Mouse (Mus musculus) hindbrain, embryonic 12.5 days (tissue): ENCODE data around the gene R3hdm2. TPM values are rescaled to one million over a fixed set of nuclear protein-coding genes. Genes with fewer than 3 reads are reported as not detected.
A peak's percentile ranks its signal among the peaks of the same experiment; 100 is the strongest.

Experiments used
- ATAC-seq: fragments of 200-750 bp; cut with Nextera tagmentation; 2 replicates; pipeline ENCODE4 v1.8.0; 2017; ENCODE audit warnings: moderate TSS enrichment; ENCODE audit not compliant: low FRiP score
- H3K27ac ChIP-seq: fragments of 300-500 bp; sonication (generic); 2 replicates; pipeline ENCODE4 v1.5.1; 2016; ENCODE audit warnings: mild to moderate bottlenecking
- H3K27me3 ChIP-seq: fragments of 300-500 bp; sonication (generic); 2 replicates; pipeline ENCODE4 v1.6.1; 2016; ENCODE audit warnings: mild to moderate bottlenecking
- H3K36me3 ChIP-seq: fragments of 300-500 bp; sonication (generic); 2 replicates; pipeline ENCODE4 v1.6.1; 2016; ENCODE audit warnings: mild to moderate bottlenecking
- H3K4me1 ChIP-seq: fragments of 300-500 bp; sonication (generic); 2 replicates; pipeline ENCODE4 v1.6.1; 2016
- H3K4me2 ChIP-seq: fragments of 300-500 bp; sonication (generic); replicated peaks from 2 replicates; pipeline ENCODE4 v1.6.1; 2016; ENCODE audit warnings: mild to moderate bottlenecking
- H3K4me3 ChIP-seq: fragments of 300-500 bp; sonication (generic); 2 replicates; pipeline ENCODE4 v1.5.1; 2016; ENCODE audit warnings: mild to moderate bottlenecking
- H3K9ac ChIP-seq: fragments of 300-500 bp; sonication (generic); 2 replicates; pipeline ENCODE4 v1.6.1; 2016; ENCODE audit warnings: mild to moderate bottlenecking, moderate library complexity
- H3K9me3 ChIP-seq: fragments of 300-500 bp; sonication (generic); replicated peaks from 2 replicates; pipeline ENCODE4 v1.6.1; 2016; ENCODE audit warnings: mild to moderate bottlenecking
- WGBS: fragments of 180-500 bp; shearing (Covaris S2); methylation state at CpG from one replicate; pipeline ENCODE4 v1.1.7; 2016; 5-methylcytosine and 5-hydroxymethylcytosine counted together
- polyA plus RNA-seq: library from polyadenylated mRNA; unstranded; fragments of >200 nt; fragmentation: Nextera tagmentation; extraction: Ambion mirVana; gene quantifications from 2 replicates; pipeline ENCODE4 v1.2.1, GENCODE M21; 2016

Gene R3hdm2
- polyA plus RNA-seq, 1 experiment from 2014 or later: 39.1 TPM

- H3K9me3 ChIP-seq: no peaks in the 10 kb centered on the region
- peak overlapping the region; percentile 82 for H3K4me2 ChIP-seq
- H3K4me1 ChIP-seq: peaks cover 95% of the 10 kb centered on the region
- H3K27me3 ChIP-seq: peaks cover 100% of the 10 kb centered on the region
- WGBS: 1% methylated on average over 18 of the region's 25 CpGs
- H3K9ac ChIP-seq: peak overlapping the region; percentile 62
- peak overlapping the region; percentile 57 for H3K4me3 ChIP-seq
- 0 out of 2 replicates have a peak, but pooled peaks have one; percentile 15 for ATAC-seq
- no peaks in the 10 kb centered on the region for H3K36me3 ChIP-seq
- H3K27ac ChIP-seq: peak overlapping the region; percentile 88
Measured at GRCm38 (mm10) chr10:127530945-127531344, 150.8 kb downstream of the R3hdm2 start.

- Histone ChIP-seq H3K4me2 (peak overlapping the region; percentile 82), H3K9ac (peak overlapping the region; percentile 62; the same call in 1 of the 2 replicates), H3K27ac (peak overlapping the region; percentile 88), H3K9me3 (no peaks in the 10 kb centered on the region), H3K4me3 (peak overlapping the region; percentile 57), H3K4me1 (peaks cover 95% of the 10 kb centered on the region), H3K36me3 (no peaks in the 10 kb centered on the region), H3K27me3 (peaks cover 100% of the 10 kb centered on the region)
- 0% methylated on average over 4 of the region's 4 CpGs for WGBS
- no peak for ATAC-seq
Measured at GRCm38 (mm10) chr10:127531548-127531947, 151.4 kb downstream of the R3hdm2 start.

GRCm38 (mm10) chr10:127534036-127534928 is 154.2 kb downstream of the R3hdm2 start, which contains the start of gene Nxph4:
Nxph4 (minus strand) TSS chr10:127534559.
- Histone ChIP-seq H3K36me3 (peaks cover 9% of the 10 kb centered on the region), H3K4me2 (peak within 1 kb of the TSS; percentile 82), H3K9me3 (no peaks in the 10 kb centered on the region), H3K27ac (peak within 1 kb of the TSS; percentile 88), H3K4me1 (peaks cover 79% of the 10 kb centered on the region), H3K4me3 (peak within 1 kb of the TSS; percentile 57), H3K27me3 (peaks cover 78% of the 10 kb centered on the region), H3K9ac (peak within 1 kb of the TSS; percentile 81)
- under 1% methylated on average over 49 of the region's 78 CpGs for WGBS
- ATAC-seq: no peak

GRCm38 (mm10) chr10:127534929-127535384 is 154.8 kb downstream of the R3hdm2 start:
- peak overlapping the region; percentile 82 for H3K4me2 ChIP-seq
- peak overlapping the region; percentile 57 for H3K4me3 ChIP-seq
- ATAC-seq: peak; percentile 35
- H3K9me3 ChIP-seq: no peaks in the 10 kb centered on the region
- peaks cover 72% of the 10 kb centered on the region for H3K4me1 ChIP-seq
- H3K9ac ChIP-seq: peak overlapping the region; percentile 81; the same call in 1 of the 2 replicates
- WGBS: under 1% methylated on average over 21 of the region's 30 CpGs
- peaks cover 14% of the 10 kb centered on the region for H3K36me3 ChIP-seq
- peak overlapping the region; percentile 88 for H3K27ac ChIP-seq
- H3K27me3 ChIP-seq: peaks cover 71% of the 10 kb centered on the region

- peaks cover 54% of the 10 kb centered on the region for H3K4me1 ChIP-seq
- no peaks in the 10 kb centered on the region for H3K9me3 ChIP-seq
- peak overlapping the region; percentile 88 for H3K27ac ChIP-seq
- H3K36me3 ChIP-seq: peaks cover 32% of the 10 kb centered on the region
- 0 out of 2 replicates have a peak overlapping the region, but pooled peaks have one; percentile 11 for H3K4me2 ChIP-seq
- WGBS: 11% methylated on average over 8 of the region's 8 CpGs
- peaks cover 53% of the 10 kb centered on the region for H3K27me3 ChIP-seq
- no peak overlapping the region for H3K9ac ChIP-seq
- H3K4me3 ChIP-seq: no peak overlapping the region
- peak; percentile 51; the same call in 1 of the 2 replicates for ATAC-seq
Measured at GRCm38 (mm10) chr10:127536586-127537314, 156.6 kb downstream of the R3hdm2 start.

- Histone ChIP-seq H3K27me3 (peaks cover 41% of the 10 kb centered on the region), H3K36me3 (peaks cover 45% of the 10 kb centered on the region), H3K27ac (peak overlapping the region; percentile 58), H3K9me3 (no peaks in the 10 kb centered on the region), H3K4me3 (no peak overlapping the region), H3K4me2 (no peak overlapping the region), H3K9ac (no peak overlapping the region), H3K4me1 (peaks cover 49% of the 10 kb centered on the region)
- peak; percentile 39 for ATAC-seq
- 26% methylated on average over 7 of the region's 7 CpGs for WGBS
Measured at GRCm38 (mm10) chr10:127537854-127538583, 157.9 kb downstream of the R3hdm2 start.

- peaks cover 6% of the 10 kb centered on the region; the same call in 1 of the 2 replicates for H3K27me3 ChIP-seq
- no peaks in the 10 kb centered on the region for H3K9me3 ChIP-seq
- H3K4me2 ChIP-seq: no peak overlapping the region
- H3K4me1 ChIP-seq: peaks cover 17% of the 10 kb centered on the region
- no peak overlapping the region for H3K27ac ChIP-seq
- no peak overlapping the region for H3K4me3 ChIP-seq
- H3K36me3 ChIP-seq: peaks cover 79% of the 10 kb centered on the region
- WGBS: 96% methylated on average over 8 of the region's 8 CpGs
- H3K9ac ChIP-seq: no peak overlapping the region
- no peak for ATAC-seq
Measured at GRCm38 (mm10) chr10:127541510-127541909, 161.4 kb downstream of the R3hdm2 start.

- ATAC-seq: peak; percentile 9; the same call in 1 of the 2 replicates
- Histone ChIP-seq H3K4me2 (no peak overlapping the region), H3K9ac (no peak overlapping the region), H3K4me1 (peaks cover 12% of the 10 kb centered on the region; the same call in 1 of the 2 replicates), H3K9me3 (no peaks in the 10 kb centered on the region), H3K36me3 (peaks cover 85% of the 10 kb centered on the region), H3K27me3 (0 out of 2 replicates have a peak, but pooled peaks cover 3% of the 10 kb centered on the region), H3K27ac (peak overlapping the region; percentile 49; the same call in 1 of the 2 replicates), H3K4me3 (no peak overlapping the region)
- 69% methylated on average over 13 of the region's 13 CpGs for WGBS
Measured at GRCm38 (mm10) chr10:127542084-127542483, 162.0 kb downstream of the R3hdm2 start.

- WGBS: 41% methylated on average over 6 of the region's 6 CpGs
- H3K4me3 ChIP-seq: no peak overlapping the region
- H3K4me2 ChIP-seq: no peak overlapping the region
- peaks cover 8% of the 10 kb centered on the region; the same call in 1 of the 2 replicates for H3K4me1 ChIP-seq
- peak overlapping the region; percentile 49; the same call in 1 of the 2 replicates for H3K27ac ChIP-seq
- no peak overlapping the region for H3K9ac ChIP-seq
- ATAC-seq: no peak
- peaks cover 91% of the 10 kb centered on the region for H3K36me3 ChIP-seq
- 0 out of 2 replicates have a peak, but pooled peaks cover 1% of the 10 kb centered on the region for H3K27me3 ChIP-seq
- H3K9me3 ChIP-seq: no peaks in the 10 kb centered on the region
Measured at GRCm38 (mm10) chr10:127542720-127543119, 162.6 kb downstream of the R3hdm2 start.

GRCm38 (mm10) chr10:127543916-127544315 is 163.8 kb downstream of the R3hdm2 start:
- H3K27me3 ChIP-seq: no peaks in the 10 kb centered on the region
- no peaks in the 10 kb centered on the region for H3K9me3 ChIP-seq
- H3K4me3 ChIP-seq: no peak overlapping the region
- no peak overlapping the region for H3K4me2 ChIP-seq
- peaks cover 6% of the 10 kb centered on the region; the same call in 1 of the 2 replicates for H3K4me1 ChIP-seq
- H3K9ac ChIP-seq: no peak overlapping the region
- no peak overlapping the region for H3K27ac ChIP-seq
- 85% methylated on average over 3 of the region's 3 CpGs for WGBS
- no peak for ATAC-seq
- peaks cover 98% of the 10 kb centered on the region for H3K36me3 ChIP-seq

GRCm38 (mm10) chr10:127544375-127544774 is 164.2 kb downstream of the R3hdm2 start:
- Histone ChIP-seq H3K27me3 (no peaks in the 10 kb centered on the region), H3K4me3 (no peak overlapping the region), H3K27ac (no peak overlapping the region), H3K36me3 (peaks cover 98% of the 10 kb centered on the region), H3K9ac (no peak overlapping the region), H3K9me3 (no peaks in the 10 kb centered on the region), H3K4me2 (no peak overlapping the region), H3K4me1 (peaks cover 6% of the 10 kb centered on the region; the same call in 1 of the 2 replicates)
- ATAC-seq: no peak
- WGBS: 92% methylated on average over 20 of the region's 20 CpGs
